Mouse (Mus musculus): ENCODE data around the gene Fam117b. TPM values are rescaled to one million over a fixed set of nuclear protein-coding genes. Genes with fewer than 3 reads are reported as not detected.

The Fam117b gene
- total and polyA plus RNA-seq, 3 experiments = 62.7 to 126 (median 84.8) TPM

- ATAC-seq (ENCODE audit: extremely low read depth, insufficient number of reproducible peaks, low FRiP score, poor library complexity, severe bottlenecking) (no peak), DNase-seq (ENCODE audit: low spot score) (no peak)
- H3K9me3 ChIP-seq (replicated peaks) = no peaks in the 10 kb centered on the region
These were observed 5.1 kb upstream of the Fam117b start for GRCm38 (mm10) chr1:59907700-59908099.

GRCm38 (mm10) chr1:59910941-59911340 lies 1.9 kb upstream of the Fam117b start:
- peaks cover under 1% of the 10 kb centered on the region for H3K36me3 ChIP-seq (replicated peaks)
- no peaks in the 10 kb centered on the region for H3K27me3 ChIP-seq (ENCODE audit: insufficient read depth, low read length)
- peaks cover 60% of the 10 kb centered on the region for H3K4me1 ChIP-seq (ENCODE audit: insufficient read depth, low read depth, low read length)
- no peak overlapping the region for H3K4me3 ChIP-seq (ENCODE audit: low read depth, low read length)
- H3K9me3 ChIP-seq (replicated peaks) = no peaks in the 10 kb centered on the region
- TF ChIP-seq CTCF (IDR thresholded peaks at IDR 0.05; ENCODE audit: low read depth, low read length) = no peak
- no peak for TF ChIP-seq GATA1 (IDR thresholded peaks at IDR 0.05; ENCODE audit: borderline replicate concordance, low read length)
- DNase-seq (ENCODE audit: low spot score) (no peak), ATAC-seq (ENCODE audit: extremely low read depth, insufficient number of reproducible peaks, low FRiP score, poor library complexity, severe bottlenecking) (no peak)

More at GRCm38 (mm10) chr1:59907700-59908099, 5.1 kb upstream of the Fam117b start:
- Histone ChIP-seq H3K27me3 (ENCODE audit: insufficient read depth, low read length) (no peaks in the 10 kb centered on the region), H3K4me3 (ENCODE audit: low read depth, low read length) (no peak overlapping the region), H3K4me1 (ENCODE audit: insufficient read depth, low read depth, low read length) (peaks cover 69% of the 10 kb centered on the region), H3K36me3 (replicated peaks) (no peaks in the 10 kb centered on the region)
- no peak for TF ChIP-seq CTCF (IDR thresholded peaks at IDR 0.05; ENCODE audit: low read depth, low read length)
- no peak for TF ChIP-seq GATA1 (IDR thresholded peaks at IDR 0.05; ENCODE audit: borderline replicate concordance, low read length)
- TF ChIP-seq GATA2 (IDR thresholded peaks at IDR 0.05; ENCODE audit: borderline replicate concordance, low read depth, low read length) = no peak
- TF ChIP-seq POLR2AphosphoS5 (IDR thresholded peaks at IDR 0.05; ENCODE audit: insufficient replicate concordance, low read depth, low read length) = no peak
- TF ChIP-seq TAL1 (conservative IDR thresholded peaks at IDR 0.05; ENCODE audit: low read depth, low read length) = no peak

GRCm38 (mm10) chr1:59913195-59913868 lies 526 bp downstream of the Fam117b start:
- ATAC-seq (ENCODE audit: extremely low read depth, insufficient number of reproducible peaks, low FRiP score, poor library complexity, severe bottlenecking) = no peak
- Histone ChIP-seq H3K36me3 (replicated peaks) (peaks cover 8% of the 10 kb centered on the region), H3K9me3 (replicated peaks) (no peaks in the 10 kb centered on the region), H3K4me3 (ENCODE audit: low read depth, low read length) (peak overlapping the region; percentile 98), H3K4me1 (ENCODE audit: insufficient read depth, low read depth, low read length) (peaks cover 60% of the 10 kb centered on the region), H3K27me3 (ENCODE audit: insufficient read depth, low read length) (no peaks in the 10 kb centered on the region)
- TF ChIP-seq TAL1 (conservative IDR thresholded peaks at IDR 0.05; ENCODE audit: low read depth, low read length) (no peak), GATA1 (IDR thresholded peaks at IDR 0.05; ENCODE audit: borderline replicate concordance, low read length) (no peak), GATA2 (IDR thresholded peaks at IDR 0.05; ENCODE audit: borderline replicate concordance, low read depth, low read length) (no peak), CTCF (IDR thresholded peaks at IDR 0.05; ENCODE audit: low read depth, low read length) (no peak), POLR2AphosphoS5 (IDR thresholded peaks at IDR 0.05; ENCODE audit: insufficient replicate concordance, low read depth, low read length) (no peak)
- no peak for DNase-seq (ENCODE audit: low spot score)

- Histone ChIP-seq H3K27me3 (ENCODE audit: insufficient read depth, low read length) (no peaks in the 10 kb centered on the region), H3K4me3 (ENCODE audit: low read depth, low read length) (peak overlapping the region; percentile 98), H3K4me1 (ENCODE audit: insufficient read depth, low read depth, low read length) (peaks cover 63% of the 10 kb centered on the region), H3K36me3 (replicated peaks) (peaks cover 8% of the 10 kb centered on the region), H3K9me3 (replicated peaks) (no peaks in the 10 kb centered on the region)
- no peak for TF ChIP-seq POLR2AphosphoS5 (IDR thresholded peaks at IDR 0.05; ENCODE audit: insufficient replicate concordance, low read depth, low read length)
- no peak for TF ChIP-seq TAL1 (conservative IDR thresholded peaks at IDR 0.05; ENCODE audit: low read depth, low read length)
- no peak for TF ChIP-seq GATA1 (IDR thresholded peaks at IDR 0.05; ENCODE audit: borderline replicate concordance, low read length)
- no peak for TF ChIP-seq GATA2 (IDR thresholded peaks at IDR 0.05; ENCODE audit: borderline replicate concordance, low read depth, low read length)
- TF ChIP-seq CTCF (IDR thresholded peaks at IDR 0.05; ENCODE audit: low read depth, low read length) = no peak
- DNase-seq (ENCODE audit: low spot score) (no peak), ATAC-seq (ENCODE audit: extremely low read depth, insufficient number of reproducible peaks, low FRiP score, poor library complexity, severe bottlenecking) (no peak)
These were observed 1.0 kb downstream of the Fam117b start for GRCm38 (mm10) chr1:59913869-59914225.

DNA sequence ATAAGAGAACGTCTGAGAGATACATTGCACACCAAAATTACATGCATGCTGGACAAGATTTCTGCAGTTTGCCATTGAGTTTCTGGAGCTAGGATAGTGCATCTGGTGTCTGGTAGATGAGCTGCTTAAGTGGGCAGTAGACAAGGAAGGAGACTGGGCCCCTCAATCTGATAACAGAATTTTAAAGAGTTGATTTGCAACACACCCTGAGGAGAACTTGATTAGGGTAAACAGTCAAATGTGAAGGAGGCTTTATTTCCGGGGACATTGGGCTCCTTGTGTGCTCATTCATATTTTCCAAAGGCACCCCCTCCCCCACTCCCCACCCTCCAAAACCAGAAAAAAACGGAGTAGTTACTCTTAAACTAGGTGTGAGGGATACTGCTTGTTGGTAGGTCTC lies 2.0 kb downstream of the Fam117b start:
- no peak for TF ChIP-seq GATA1 (IDR thresholded peaks at IDR 0.05; ENCODE audit: borderline replicate concordance, low read length)
- peak; percentile 52; the same call in 1 of the 2 replicates for TF ChIP-seq GATA2 (IDR thresholded peaks at IDR 0.05; ENCODE audit: borderline replicate concordance, low read depth, low read length)
- TF ChIP-seq TAL1 (conservative IDR thresholded peaks at IDR 0.05; ENCODE audit: low read depth, low read length) = peak; percentile 43; the same call in 1 of the 2 replicates
- no peak for TF ChIP-seq CTCF (IDR thresholded peaks at IDR 0.05; ENCODE audit: low read depth, low read length)
- TF ChIP-seq POLR2AphosphoS5 (IDR thresholded peaks at IDR 0.05; ENCODE audit: insufficient replicate concordance, low read depth, low read length) = no peak
- H3K4me3 ChIP-seq (ENCODE audit: low read depth, low read length) = peak overlapping the region; percentile 98
- no peak for DNase-seq (ENCODE audit: low spot score)
- H3K27me3 ChIP-seq (ENCODE audit: insufficient read depth, low read length) = no peaks in the 10 kb centered on the region
- no peaks in the 10 kb centered on the region for H3K9me3 ChIP-seq (replicated peaks)
- peaks cover 10% of the 10 kb centered on the region for H3K36me3 ChIP-seq (replicated peaks)
- peak; percentile 57 for ATAC-seq (ENCODE audit: extremely low read depth, insufficient number of reproducible peaks, low FRiP score, poor library complexity, severe bottlenecking)
- H3K4me1 ChIP-seq (ENCODE audit: insufficient read depth, low read depth, low read length) = peaks cover 64% of the 10 kb centered on the region

DNA sequence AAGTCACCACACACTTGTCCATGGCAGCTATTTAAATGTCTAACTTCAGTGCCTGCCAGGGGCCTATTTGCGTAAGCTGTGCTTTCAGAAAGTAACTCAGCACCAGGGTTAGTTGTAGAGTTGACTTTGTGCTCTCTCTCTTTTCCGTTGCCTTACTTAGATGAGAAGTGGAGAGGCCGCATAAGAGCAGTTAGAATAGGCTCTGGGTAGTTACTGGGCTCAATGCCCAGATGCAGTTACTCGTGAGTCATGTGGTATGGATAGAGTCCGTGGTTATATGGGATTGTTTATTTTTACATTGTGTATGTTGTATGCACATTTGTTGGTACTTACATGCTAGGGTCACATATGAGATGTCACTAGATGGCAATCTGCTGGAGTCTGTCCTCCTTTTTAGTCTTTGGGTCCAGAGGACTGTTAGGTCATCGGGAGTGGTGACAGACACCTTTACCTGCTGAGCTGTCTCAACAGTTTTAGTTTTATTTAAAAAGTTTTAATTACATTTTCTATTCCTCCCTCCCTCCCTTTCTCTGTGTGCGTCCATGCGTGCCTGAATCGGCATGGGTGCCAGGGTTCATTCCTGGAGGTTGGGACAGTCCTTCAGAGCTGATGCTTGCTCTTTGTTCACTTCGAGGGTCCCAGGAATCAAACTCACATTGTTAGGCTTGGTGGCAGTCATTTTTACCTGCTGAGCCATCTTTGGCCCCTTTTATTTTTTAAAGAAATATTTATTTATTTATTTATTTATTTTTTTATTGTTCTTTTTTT lies 3.2 kb downstream of the Fam117b start:
- Histone ChIP-seq H3K4me1 (ENCODE audit: insufficient read depth, low read depth, low read length) (peaks cover 63% of the 10 kb centered on the region), H3K9me3 (replicated peaks) (no peaks in the 10 kb centered on the region), H3K27me3 (ENCODE audit: insufficient read depth, low read length) (no peaks in the 10 kb centered on the region), H3K4me3 (ENCODE audit: low read depth, low read length) (peak overlapping the region; percentile 98; the same call in 1 of the 2 replicates), H3K36me3 (replicated peaks) (peaks cover 12% of the 10 kb centered on the region)
- no peak for TF ChIP-seq CTCF (IDR thresholded peaks at IDR 0.05; ENCODE audit: low read depth, low read length)
- TF ChIP-seq GATA1 (IDR thresholded peaks at IDR 0.05; ENCODE audit: borderline replicate concordance, low read length) = no peak
- no peak for TF ChIP-seq TAL1 (conservative IDR thresholded peaks at IDR 0.05; ENCODE audit: low read depth, low read length)
- TF ChIP-seq GATA2 (IDR thresholded peaks at IDR 0.05; ENCODE audit: borderline replicate concordance, low read depth, low read length) = no peak
- no peak for TF ChIP-seq POLR2AphosphoS5 (IDR thresholded peaks at IDR 0.05; ENCODE audit: insufficient replicate concordance, low read depth, low read length)
- no peak for DNase-seq (ENCODE audit: low spot score)
- ATAC-seq (ENCODE audit: extremely low read depth, insufficient number of reproducible peaks, low FRiP score, poor library complexity, severe bottlenecking) = no peak

All from G1E (cell line).